Mouse (Mus musculus): Measurements from ENCODE around the gene Lbhd2. TPM values are rescaled to one million over a fixed set of nuclear protein-coding genes. Genes with fewer than 3 reads are reported as not detected.

Lbhd2 gene
- polyA plus RNA-seq (2017; shearing (Covaris generic)), result not detected

GRCm38 (mm10) chr12:111406622-111407021 lies at the start of gene Lbhd2:
Gene Lbhd2 (plus strand): TSS chr12:111406809.

GRCm38 (mm10) chr12:111377376-111377973 lies 29.1 kb upstream of the Lbhd2 start, which contains the start of gene Cdc42bpb:
Gene Cdc42bpb (minus strand): TSS chr12:111377718.

GRCm38 (mm10) chr12:111416921-111417779 lies 10.5 kb downstream of the Lbhd2 start, which contains the start of gene Exoc3l4:
Gene Exoc3l4 (plus strand): TSS chr12:111417017.

GRCm38 (mm10) chr12:111442309-111443010 lies 35.9 kb downstream of the Lbhd2 start, which contains the start of gene Tnfaip2:
Gene Tnfaip2 (plus strand): TSS chr12:111442469.

Other genes starting within 250 kb of the Lbhd2 start
- 43.9 TPM for gene Traf3, start 240.4 kb upstream of the Lbhd2 start, polyA plus RNA-seq (2017; shearing (Covaris generic))
- gene 4930595D18Rik, start 222.3 kb upstream of the Lbhd2 start, polyA plus RNA-seq (2017; shearing (Covaris generic)), result not detected
- not detected for gene Amn, start 135.7 kb upstream of the Lbhd2 start, polyA plus RNA-seq (2017; shearing (Covaris generic))
- not detected for gene Cdc42bpb, start 29.1 kb upstream of the Lbhd2 start, polyA plus RNA-seq (2017; shearing (Covaris generic))
- gene Exoc3l4, start 10.2 kb downstream of the Lbhd2 start, polyA plus RNA-seq (2017; shearing (Covaris generic)), result not detected
- not detected for gene Tnfaip2, start 35.7 kb downstream of the Lbhd2 start, polyA plus RNA-seq (2017; shearing (Covaris generic))
- not detected for gene Gm266, start 79.0 kb downstream of the Lbhd2 start, polyA plus RNA-seq (2017; shearing (Covaris generic))
- 1,072 TPM for gene Eif5, start 131.2 kb downstream of the Lbhd2 start, polyA plus RNA-seq (2017; shearing (Covaris generic))
- 123 TPM for gene Mark3, start 167.7 kb downstream of the Lbhd2 start, polyA plus RNA-seq (2017; shearing (Covaris generic))

Data from naive thymus-derived CD4-positive, alpha-beta T cell, adult 5 months (primary cell).